Mouse (Mus musculus): Measurements from ENCODE around the gene Hist1h2bk. TPM values are rescaled to one million over a fixed set of nuclear protein-coding genes. Genes with fewer than 3 reads are reported as not detected.

Gene Hist1h2bk
- polyA plus RNA-seq, 1 experiment from 2014 or later: 8.2 TPM

GRCm38 (mm10) chr13:22026058-22027031 is 9.3 kb upstream of the Hist1h2bk start:
- Histone ChIP-seq H3K4me2 (replicated peaks; ENCODE audit: low read depth, low read length) (peak overlapping the region; percentile 52), H3K9ac (replicated peaks; ENCODE audit: low read length) (peak overlapping the region; percentile 43), H3K4me1 (ENCODE audit: insufficient read depth, low read length) (peaks cover 6% of the 10 kb centered on the region; the same call in 1 of the 2 replicates), H3K27me3 (ENCODE audit: insufficient read depth, low read length) (no peaks in the 10 kb centered on the region), H3K9me3 (ENCODE audit: low read length) (no peaks in the 10 kb centered on the region), H3K27ac (ENCODE audit: low read length) (no peak overlapping the region), H3K4me3 (ENCODE audit: low read length) (peak overlapping the region; percentile 56), H3K36me3 (ENCODE audit: insufficient read depth, low read length) (no peaks in the 10 kb centered on the region)
- 1% methylated on average over 35 of the region's 35 CpGs for WGBS
- peak; percentile 68; the same call in 1 of the 2 replicates for ATAC-seq (ENCODE audit: low FRiP score, low TSS enrichment)

GRCm38 (mm10) chr13:22028673-22029460 is 6.8 kb upstream of the Hist1h2bk start:
- WGBS: under 1% methylated on average over 40 of the region's 40 CpGs

GRCm38 (mm10) chr13:22029928-22030327 is 5.7 kb upstream of the Hist1h2bk start:
- Histone ChIP-seq H3K4me1 (ENCODE audit: insufficient read depth, low read length) (peaks cover 19% of the 10 kb centered on the region), H3K4me3 (ENCODE audit: low read length) (no peak overlapping the region), H3K27ac (ENCODE audit: low read length) (no peak overlapping the region), H3K9ac (replicated peaks; ENCODE audit: low read length) (no peak overlapping the region), H3K4me2 (replicated peaks; ENCODE audit: low read depth, low read length) (no peak overlapping the region), H3K27me3 (ENCODE audit: insufficient read depth, low read length) (no peaks in the 10 kb centered on the region), H3K36me3 (ENCODE audit: insufficient read depth, low read length) (no peaks in the 10 kb centered on the region), H3K9me3 (ENCODE audit: low read length) (no peaks in the 10 kb centered on the region)
- 52% methylated on average over 8 of the region's 8 CpGs for WGBS
- no peak for ATAC-seq (ENCODE audit: low FRiP score, low TSS enrichment)

More at GRCm38 (mm10) chr13:22028673-22029460, 6.8 kb upstream of the Hist1h2bk start:
- no peaks in the 10 kb centered on the region for H3K27me3 ChIP-seq (ENCODE audit: insufficient read depth, low read length)
- no peaks in the 10 kb centered on the region for H3K36me3 ChIP-seq (ENCODE audit: insufficient read depth, low read length)
- peak overlapping the region; percentile 66 for H3K4me3 ChIP-seq (ENCODE audit: low read length)
- ATAC-seq (ENCODE audit: low FRiP score, low TSS enrichment): peak; percentile 82
- peak overlapping the region; percentile 90 for H3K27ac ChIP-seq (ENCODE audit: low read length)
- H3K4me2 ChIP-seq (replicated peaks; ENCODE audit: low read depth, low read length): peak overlapping the region; percentile 69
- H3K4me1 ChIP-seq (ENCODE audit: insufficient read depth, low read length): peaks cover 10% of the 10 kb centered on the region
- peak overlapping the region; percentile 79 for H3K9ac ChIP-seq (replicated peaks; ENCODE audit: low read length)
- H3K9me3 ChIP-seq (ENCODE audit: low read length): no peaks in the 10 kb centered on the region

DNA sequence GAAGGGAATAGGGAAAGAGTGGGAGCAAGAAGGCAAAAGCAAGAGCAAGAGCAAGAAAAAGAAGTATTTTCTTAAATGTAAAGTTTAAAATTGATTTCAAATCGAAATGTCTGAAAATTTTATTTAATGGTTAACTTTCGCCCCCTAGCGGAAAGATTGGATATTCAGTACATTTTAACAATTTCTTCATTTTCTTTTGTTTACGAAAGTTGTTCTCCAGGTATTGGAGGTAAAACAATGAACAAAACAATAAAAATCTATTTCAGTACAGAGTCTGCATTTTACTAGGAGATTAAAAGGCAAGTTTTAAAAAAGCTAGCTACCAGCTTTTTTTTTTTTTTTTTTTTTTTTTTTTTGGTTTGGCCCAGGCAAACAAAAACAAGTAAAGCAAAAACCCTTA is 5.2 kb upstream of the Hist1h2bk start:
- no peak overlapping the region for H3K9ac ChIP-seq (replicated peaks; ENCODE audit: low read length)
- H3K27me3 ChIP-seq (ENCODE audit: insufficient read depth, low read length): no peaks in the 10 kb centered on the region
- no peak overlapping the region for H3K4me2 ChIP-seq (replicated peaks; ENCODE audit: low read depth, low read length)
- H3K4me1 ChIP-seq (ENCODE audit: insufficient read depth, low read length): peaks cover 19% of the 10 kb centered on the region
- WGBS: 10% methylated on average over 4 of the region's 4 CpGs
- no peaks in the 10 kb centered on the region for H3K9me3 ChIP-seq (ENCODE audit: low read length)
- no peak for ATAC-seq (ENCODE audit: low FRiP score, low TSS enrichment)
- H3K36me3 ChIP-seq (ENCODE audit: insufficient read depth, low read length): no peaks in the 10 kb centered on the region
- no peak overlapping the region for H3K27ac ChIP-seq (ENCODE audit: low read length)
- H3K4me3 ChIP-seq (ENCODE audit: low read length): no peak overlapping the region

DNA sequence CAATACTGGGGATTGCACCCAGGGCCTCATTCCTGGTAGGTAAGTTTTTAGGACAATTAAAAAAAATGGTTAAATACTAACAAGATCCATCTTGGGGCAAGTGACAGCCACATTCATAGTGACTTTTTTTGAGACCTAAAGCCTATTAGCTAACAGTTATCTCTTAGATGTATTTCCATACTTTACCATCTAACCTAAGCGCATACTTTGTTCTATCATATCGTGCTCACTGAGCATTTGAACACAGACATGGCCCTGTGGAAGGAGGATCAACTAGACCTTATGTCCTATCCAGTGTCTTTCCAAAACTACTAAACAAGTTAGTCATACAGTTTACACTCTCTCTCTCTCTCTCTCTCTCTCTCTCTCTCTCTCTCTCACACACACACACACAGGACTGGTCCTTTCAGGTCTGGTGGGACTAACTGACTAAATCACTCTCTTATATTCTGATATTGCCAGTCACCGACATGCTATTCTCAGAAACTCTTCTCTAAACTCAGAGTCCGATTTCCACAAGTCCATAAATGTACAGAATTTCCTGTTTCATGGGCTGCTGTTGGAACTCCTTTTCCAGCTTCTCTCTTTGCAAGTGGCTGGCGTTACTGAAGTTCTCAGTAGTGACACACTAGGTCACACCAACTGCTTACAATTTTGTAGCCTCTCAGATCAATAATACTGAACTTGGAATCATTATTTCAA is 1.8 kb upstream of the Hist1h2bk start:
- 42% methylated on average over 5 of the region's 5 CpGs for WGBS
- peaks cover 30% of the 10 kb centered on the region for H3K4me1 ChIP-seq (ENCODE audit: insufficient read depth, low read length)

DNA sequence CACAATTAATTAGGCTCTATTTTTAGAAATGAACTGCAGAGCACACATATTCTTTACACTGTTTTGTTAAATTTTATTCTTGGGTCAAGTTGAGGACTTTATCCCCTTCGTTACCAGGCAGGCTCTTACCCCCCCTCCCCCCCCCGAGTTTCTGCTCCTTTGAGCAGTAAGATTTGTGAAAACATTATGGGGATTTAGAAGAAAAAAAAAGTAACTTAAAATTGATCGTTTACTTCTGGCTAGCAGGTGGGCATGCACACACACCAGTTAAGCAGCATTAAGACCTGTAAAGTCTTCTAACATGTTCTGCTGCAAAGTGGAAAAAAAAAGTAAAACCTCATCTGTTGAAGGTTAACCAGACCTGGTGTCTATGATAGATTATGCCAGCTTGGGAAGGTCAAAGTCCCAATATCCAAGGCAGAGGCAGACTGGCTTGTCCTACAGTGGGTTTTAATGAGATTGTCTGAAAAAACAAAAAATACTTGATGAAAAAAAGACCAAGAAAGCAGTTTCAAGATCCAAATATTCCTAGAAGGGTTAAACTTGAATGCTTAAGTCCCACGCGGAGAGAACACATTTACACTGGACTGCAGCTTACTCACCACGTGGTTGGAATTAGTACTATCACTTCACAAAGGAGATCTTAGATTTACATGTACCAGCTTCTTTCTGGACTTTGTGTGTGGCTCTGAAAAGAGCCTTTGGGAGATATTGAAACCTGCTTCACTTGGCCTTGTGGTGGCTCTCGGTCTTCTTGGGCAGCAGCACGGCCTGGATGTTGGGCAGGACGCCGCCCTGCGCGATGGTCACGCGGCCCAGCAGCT is 1.0 kb upstream of the Hist1h2bk start:
- Histone ChIP-seq H3K27ac (ENCODE audit: low read length) (peak overlapping the region; percentile 94), H3K4me3 (ENCODE audit: low read length) (peak overlapping the region; percentile 55), H3K9me3 (ENCODE audit: low read length) (no peaks in the 10 kb centered on the region), H3K4me2 (replicated peaks; ENCODE audit: low read depth, low read length) (peak overlapping the region; percentile 70), H3K27me3 (ENCODE audit: insufficient read depth, low read length) (no peaks in the 10 kb centered on the region), H3K4me1 (ENCODE audit: insufficient read depth, low read length) (peaks cover 25% of the 10 kb centered on the region), H3K36me3 (ENCODE audit: insufficient read depth, low read length) (no peaks in the 10 kb centered on the region), H3K9ac (replicated peaks; ENCODE audit: low read length) (peak overlapping the region; percentile 74)
- 0% methylated on average over 12 of the region's 14 CpGs for WGBS
- peak; percentile 24 for ATAC-seq (ENCODE audit: low FRiP score, low TSS enrichment)

More for the DNA sequence above, 1.8 kb upstream of the Hist1h2bk start:
- ATAC-seq (ENCODE audit: low FRiP score, low TSS enrichment): no peak
- H3K36me3 ChIP-seq (ENCODE audit: insufficient read depth, low read length): no peaks in the 10 kb centered on the region
- peak overlapping the region; percentile 70 for H3K4me2 ChIP-seq (replicated peaks; ENCODE audit: low read depth, low read length)
- H3K27ac ChIP-seq (ENCODE audit: low read length): peak overlapping the region; percentile 94
- H3K9me3 ChIP-seq (ENCODE audit: low read length): no peaks in the 10 kb centered on the region
- peak overlapping the region; percentile 55 for H3K4me3 ChIP-seq (ENCODE audit: low read length)
- H3K27me3 ChIP-seq (ENCODE audit: insufficient read depth, low read length): no peaks in the 10 kb centered on the region
- H3K9ac ChIP-seq (replicated peaks; ENCODE audit: low read length): peak overlapping the region; percentile 74

DNA sequence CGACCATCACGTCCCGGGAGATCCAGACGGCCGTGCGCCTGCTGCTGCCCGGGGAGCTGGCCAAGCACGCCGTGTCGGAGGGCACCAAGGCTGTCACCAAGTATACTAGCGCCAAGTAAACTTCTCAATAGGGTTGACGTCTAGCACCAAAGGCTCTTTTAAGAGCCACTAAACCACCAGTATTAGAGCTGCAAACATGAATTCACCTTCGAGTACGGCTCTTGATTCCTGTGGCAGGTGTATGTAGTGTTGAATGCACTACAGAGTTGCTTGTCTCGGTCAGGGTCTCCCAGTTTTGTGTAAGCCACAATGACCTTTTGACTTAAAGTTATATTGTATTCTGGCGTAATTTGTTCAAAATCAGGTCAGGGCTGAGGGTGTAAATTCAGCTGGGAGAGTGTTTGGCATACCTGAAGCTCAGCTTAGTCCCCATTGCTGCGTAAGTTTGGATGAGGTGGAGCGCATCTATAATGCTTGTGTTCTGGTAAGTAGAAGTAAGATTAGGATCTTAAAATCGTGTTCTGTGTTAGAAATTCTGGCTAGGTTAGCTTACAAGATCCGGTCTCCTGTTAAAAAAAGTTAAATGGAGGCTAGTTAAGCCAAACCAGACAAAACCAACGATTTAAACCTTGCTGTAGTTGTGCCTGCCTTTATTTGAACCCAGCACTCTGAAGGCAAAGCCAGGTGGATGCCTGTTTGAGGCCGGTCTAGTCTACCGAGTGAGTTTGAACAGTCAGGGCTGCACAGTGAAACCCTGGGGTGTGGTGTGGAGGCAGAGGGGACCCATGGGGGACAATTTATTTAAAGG is 683 bp downstream of the Hist1h2bk start:
- H3K27ac ChIP-seq (ENCODE audit: low read length): peak overlapping the region; percentile 94
- H3K27me3 ChIP-seq (ENCODE audit: insufficient read depth, low read length): no peaks in the 10 kb centered on the region
- peak overlapping the region; percentile 71 for H3K4me2 ChIP-seq (replicated peaks; ENCODE audit: low read depth, low read length)
- peak; percentile 13; the same call in 1 of the 2 replicates for ATAC-seq (ENCODE audit: low FRiP score, low TSS enrichment)
- WGBS: 4% methylated on average over 17 of the region's 23 CpGs
- no peaks in the 10 kb centered on the region for H3K36me3 ChIP-seq (ENCODE audit: insufficient read depth, low read length)
- H3K9ac ChIP-seq (replicated peaks; ENCODE audit: low read length): peak overlapping the region; percentile 66
- H3K4me1 ChIP-seq (ENCODE audit: insufficient read depth, low read length): peaks cover 33% of the 10 kb centered on the region
- H3K9me3 ChIP-seq (ENCODE audit: low read length): no peaks in the 10 kb centered on the region
- peak overlapping the region; percentile 46 for H3K4me3 ChIP-seq (ENCODE audit: low read length)

- WGBS: 51% methylated on average over 3 of the region's 3 CpGs
- Histone ChIP-seq H3K27me3 (ENCODE audit: insufficient read depth, low read length) (no peaks in the 10 kb centered on the region), H3K4me1 (ENCODE audit: insufficient read depth, low read length) (peaks cover 37% of the 10 kb centered on the region), H3K9me3 (ENCODE audit: low read length) (no peaks in the 10 kb centered on the region), H3K4me3 (ENCODE audit: low read length) (peak overlapping the region; percentile 46), H3K4me2 (replicated peaks; ENCODE audit: low read depth, low read length) (peak overlapping the region; percentile 71), H3K27ac (ENCODE audit: low read length) (peak overlapping the region; percentile 94), H3K9ac (replicated peaks; ENCODE audit: low read length) (peak overlapping the region; percentile 66; the same call in 1 of the 2 replicates), H3K36me3 (ENCODE audit: insufficient read depth, low read length) (no peaks in the 10 kb centered on the region)
- no peak for ATAC-seq (ENCODE audit: low FRiP score, low TSS enrichment)
Measured at GRCm38 (mm10) chr13:22036986-22037385, 1.3 kb downstream of the Hist1h2bk start.

All from kidney, embryonic 16.5 days (tissue).